Mouse (Mus musculus) brain, embryonic 14.5 days (tissue): ENCODE measurements around the gene Krt90. TPM values are rescaled to one million over a fixed set of nuclear protein-coding genes. Genes with fewer than 3 reads are reported as not detected.
"Not testable (repeated sequence)": the region's sequence is repeated elsewhere in the genome, so short reads cannot be mapped to it uniquely, and the experiment has no call there.

Experiments
- DNase-seq: peaks from one replicate; pipeline ENCODE4 v3.0.0-alpha.2; 2011; ENCODE audit warnings: low read depth
- CTCF ChIP-seq: fragments of 200-500 bp; IDR thresholded peaks from 2 replicates; pipeline ENCODE4 v1.5.1; 2012; ENCODE audit warnings: inconsistent platforms, mild to moderate bottlenecking, moderate library complexity, borderline replicate concordance; ENCODE audit not compliant: insufficient read depth, insufficient read length; ENCODE audit errors: extremely low read depth
- POLR2A ChIP-seq: fragments of 200-500 bp; IDR thresholded peaks from 2 replicates; pipeline ENCODE4 v1.6.1; 2012; ENCODE audit warnings: mild to moderate bottlenecking, inconsistent platforms, borderline replicate concordance; ENCODE audit not compliant: poor library complexity, insufficient read depth, insufficient read length, severe bottlenecking; ENCODE audit errors: extremely low read depth
- polyA plus RNA-seq: library from polyadenylated mRNA; depleted of rRNA; stranded (reverse); fragments of >200 nt; gene quantifications from 2 replicates; pipeline ENCODE4 v1.2.3, GENCODE M21; 2012

Gene Krt90
- polyA plus RNA-seq, 1 experiment: 0.11 TPM

DNA sequence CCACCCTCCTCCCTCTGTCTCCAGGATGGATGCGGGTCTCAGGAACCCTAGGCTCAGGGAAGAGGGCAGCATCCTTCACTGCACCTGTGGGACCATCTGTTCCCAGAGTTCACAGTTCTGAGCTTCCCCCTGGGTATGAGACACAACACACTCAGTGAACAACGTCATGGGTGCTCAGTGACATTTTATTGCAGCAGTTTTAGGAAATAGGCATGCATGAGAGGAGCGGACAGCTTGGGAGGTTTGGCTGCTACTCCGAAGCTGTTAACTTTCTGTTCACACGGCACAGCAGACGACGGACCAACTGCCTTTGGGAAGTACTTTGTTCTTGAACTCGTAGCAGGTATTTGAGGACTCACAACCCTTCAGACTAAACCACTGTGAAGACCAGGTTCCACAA, 10.6 kb downstream of the Krt90 start:
- TF ChIP-seq CTCF (no peak), POLR2A (no peak)
- DNase-seq: no peak

- DNase-seq: no peak
- TF ChIP-seq CTCF (no peak), POLR2A (no peak)
Measured at GRCm38 (mm10) chr15:101550567-101550966, 12.2 kb downstream of the Krt90 start, which contains the start of gene Krt82. Gene Krt82 (minus strand): TSS chr15:101550667.

DNA sequence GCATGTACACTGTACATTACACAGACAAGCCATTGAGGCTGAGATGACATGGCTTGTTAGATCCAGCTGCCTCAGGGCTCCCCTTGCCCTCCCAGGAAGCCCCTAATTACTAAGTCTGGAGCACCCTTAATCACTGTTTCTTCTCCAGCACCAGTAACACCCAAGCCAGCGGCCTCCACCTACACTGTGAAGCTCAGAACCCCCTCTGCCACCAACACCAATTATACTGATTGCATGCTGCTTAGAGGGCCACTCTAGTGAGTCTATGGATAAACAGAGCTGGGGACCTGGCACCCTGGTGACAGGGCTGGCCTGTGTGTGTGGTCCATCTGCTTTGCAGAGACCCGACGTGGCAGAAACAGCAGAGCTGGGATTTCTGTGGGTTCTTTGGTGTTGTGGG, 18.3 kb downstream of the Krt90 start:
- TF ChIP-seq CTCF: no peak
- TF ChIP-seq POLR2A: no peak
- DNase-seq: peak; percentile 15

- TF ChIP-seq CTCF: no peak
- no peak for TF ChIP-seq POLR2A
- DNase-seq: no peak
Measured at GRCm38 (mm10) chr15:101542543-101542942, 20.2 kb downstream of the Krt90 start.

GRCm38 (mm10) chr15:101538580-101538900, 24.2 kb downstream of the Krt90 start:
- peak; percentile 14 for DNase-seq
- TF ChIP-seq CTCF: no peak
- no peak for TF ChIP-seq POLR2A

DNA sequence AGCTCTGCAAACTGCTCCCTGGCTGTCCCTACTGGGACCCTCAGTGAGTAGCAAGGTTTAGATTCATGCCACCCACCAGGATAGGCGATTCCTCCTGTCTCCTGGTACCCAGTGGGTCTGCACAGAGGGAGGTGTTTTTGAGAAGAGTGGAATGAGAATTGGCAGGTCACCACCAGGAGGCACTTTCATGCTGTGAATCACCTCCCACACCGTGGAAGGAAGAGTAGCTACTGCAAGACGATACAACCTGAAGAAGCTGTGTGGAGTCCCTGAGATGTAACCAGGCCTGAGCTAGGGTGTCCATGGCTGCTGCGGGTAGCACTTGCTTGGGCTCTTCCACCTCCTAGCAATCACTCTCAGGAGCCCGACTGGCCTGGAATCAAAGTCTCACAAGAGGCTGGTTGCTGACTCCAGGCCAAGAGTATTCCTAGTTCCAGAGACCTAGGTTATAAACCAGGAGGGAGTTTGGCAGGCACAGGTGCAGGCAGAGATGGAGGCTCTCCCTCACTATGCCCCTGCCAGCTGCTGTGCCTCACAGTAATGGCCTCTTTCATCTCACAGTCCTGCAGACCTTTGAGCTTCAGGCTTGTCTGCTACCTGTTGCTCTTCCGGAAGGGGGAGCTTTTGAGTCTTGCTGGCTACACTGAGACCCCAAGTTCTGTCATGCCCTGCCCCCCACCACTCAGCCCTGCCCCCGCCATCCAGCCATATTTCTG, 24.7 kb downstream of the Krt90 start:
- no peak for DNase-seq

DNA sequence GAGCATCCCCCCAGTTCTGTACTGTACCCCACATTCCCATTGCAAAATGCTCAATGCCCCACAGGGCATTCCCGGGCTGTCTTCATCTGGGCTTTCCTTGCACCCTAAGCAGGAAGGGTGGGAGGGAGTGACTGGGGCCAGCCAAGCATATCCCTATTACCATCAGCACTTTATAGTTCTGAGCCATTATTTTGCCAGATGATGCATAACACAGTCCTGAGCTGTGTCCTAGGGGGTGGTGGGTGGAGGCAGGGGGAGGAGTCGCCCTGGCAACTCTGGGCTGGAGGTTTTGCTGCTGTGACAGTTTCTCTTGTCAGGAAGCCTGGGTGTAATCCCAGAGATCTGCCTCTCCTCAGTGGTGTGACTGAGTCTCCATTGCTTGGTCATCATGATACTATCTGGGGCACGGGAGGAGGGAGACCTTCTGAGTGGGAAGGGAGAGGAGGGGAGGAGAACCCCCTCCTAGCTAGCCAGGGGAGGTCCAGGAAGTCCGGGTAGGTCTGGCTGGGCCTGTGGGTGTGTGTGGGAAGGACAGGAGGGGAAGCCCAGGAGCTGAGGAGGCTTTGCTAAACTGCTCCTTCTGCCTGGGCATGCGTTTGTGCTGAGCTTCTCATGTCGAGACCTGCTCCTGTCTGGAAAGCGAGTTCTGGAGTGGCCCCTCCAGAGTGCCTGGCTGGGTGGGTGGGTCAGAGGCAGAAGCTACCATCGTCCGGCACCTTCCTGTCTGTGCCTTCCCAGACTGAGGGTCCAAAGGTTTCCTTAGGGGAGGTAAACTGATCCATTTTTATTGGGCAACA, 26.5 kb downstream of the Krt90 start:
- DNase-seq: no peak
- TF ChIP-seq POLR2A: no peak
- no peak for TF ChIP-seq CTCF

More for the DNA sequence above, 24.7 kb downstream of the Krt90 start:
- TF ChIP-seq CTCF (no peak), POLR2A (no peak)

DNA sequence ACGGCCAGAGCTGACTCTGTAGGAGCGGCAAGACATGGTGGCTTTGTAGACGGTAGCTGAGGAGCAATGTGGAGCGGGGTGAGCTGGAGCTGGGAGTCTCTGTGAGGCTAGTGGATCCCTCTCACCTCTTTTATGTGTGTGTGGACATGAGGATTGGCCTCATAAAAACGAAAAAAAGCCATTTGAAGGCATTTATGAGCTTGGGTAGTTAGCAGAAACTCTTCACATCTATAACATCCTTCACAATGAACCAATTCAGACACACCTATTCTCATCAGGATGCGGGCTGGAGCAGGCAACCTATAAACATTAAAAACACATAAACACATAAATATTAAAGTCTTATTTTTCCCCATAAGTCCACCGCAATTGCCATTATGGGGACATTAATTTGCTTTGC, 30.0 kb downstream of the Krt90 start, which contains the start of gene Krt84:
Krt84 (minus strand) TSS at position 101 of the 400 bp plus-strand sequence.
- no peak for DNase-seq

GRCm38 (mm10) chr15:101522556-101523232, 40.1 kb downstream of the Krt90 start:
- TF ChIP-seq POLR2A: no peak
- TF ChIP-seq CTCF: no peak
- no peak for DNase-seq

More for the DNA sequence above, 30.0 kb downstream of the Krt90 start, which contains the start of gene Krt84:
- TF ChIP-seq POLR2A (no peak), CTCF (no peak)

- DNase-seq: peak; percentile 91
- TF ChIP-seq POLR2A: no peak
- peak; percentile 91 for TF ChIP-seq CTCF
Measured at GRCm38 (mm10) chr15:101519792-101520191, 43.0 kb downstream of the Krt90 start.

DNA sequence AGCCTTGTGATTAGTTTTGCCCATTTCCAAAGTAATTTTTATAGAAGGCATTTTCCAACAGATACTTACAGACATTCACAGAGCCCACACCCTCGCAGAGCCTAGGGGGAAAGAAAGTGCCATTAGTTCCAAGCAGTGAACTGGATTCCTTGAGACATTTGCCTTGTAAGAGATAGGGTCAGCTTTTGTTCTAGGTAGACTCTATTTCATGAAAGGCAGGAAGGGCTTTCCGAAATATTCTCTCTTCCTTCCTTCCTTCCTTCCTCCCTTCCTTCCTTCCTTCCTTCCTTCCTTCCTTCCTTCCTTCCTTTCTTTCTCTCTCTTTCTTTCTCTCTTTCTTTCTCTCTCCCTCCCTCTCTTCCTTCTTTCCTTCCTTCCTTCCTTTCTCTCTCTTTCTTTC, 45.6 kb downstream of the Krt90 start, which contains the start of gene Gm49425:
Gm49425 (minus strand) TSS at position 101 of the 400 bp plus-strand sequence.
- not testable (repeated sequence) for DNase-seq
